Comparison of ENCODE assay signal across 9 mouse cellular contexts in the genomic region with DNA sequence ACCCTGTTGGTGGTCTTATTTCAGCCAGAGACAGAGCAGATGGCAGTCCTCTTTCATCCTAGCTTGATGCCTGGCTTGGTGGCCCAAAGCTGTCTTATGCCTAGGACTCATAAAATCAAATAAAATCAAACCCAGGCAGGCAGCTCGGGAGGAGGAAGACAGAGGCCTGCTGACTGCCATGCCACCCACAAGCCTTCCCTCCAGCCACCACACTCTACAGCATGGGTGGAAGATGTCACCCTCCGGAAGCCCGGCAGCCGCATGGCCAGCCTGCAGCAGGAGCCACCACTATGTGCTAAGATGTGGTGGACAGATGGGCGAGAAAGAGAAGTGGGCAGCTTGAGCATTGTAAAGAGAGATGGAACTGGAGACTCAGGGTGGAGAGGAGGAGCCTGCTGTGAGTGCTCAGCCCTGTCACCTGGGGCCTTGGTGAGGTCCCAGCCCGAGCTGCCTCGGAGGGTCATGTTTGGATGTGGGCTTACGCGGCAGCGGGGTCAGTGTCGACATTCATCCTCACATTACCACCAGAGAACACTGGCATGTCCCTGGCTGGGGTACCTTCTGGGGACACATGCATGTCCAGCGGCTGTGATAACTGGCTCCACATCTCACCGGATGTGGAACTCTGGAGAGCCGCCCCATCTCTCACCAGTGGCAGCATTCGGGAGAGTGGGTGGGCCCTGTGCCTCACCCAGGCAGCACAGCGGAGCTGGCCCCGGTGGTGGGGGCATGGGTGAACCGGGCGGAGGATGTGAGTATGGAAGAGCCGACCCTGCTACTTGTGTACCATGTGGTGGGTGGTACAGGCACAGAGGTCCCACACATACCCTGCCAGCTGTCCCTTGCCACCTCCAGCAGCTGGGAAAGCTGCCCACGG. TPM values are rescaled to one million over a fixed set of nuclear protein-coding genes. Genes with fewer than 3 reads are reported as not detected.
DNase-seq lines count a peak whose midpoint lies in the region; ATAC-seq lines count a peak whose summit lies in the region.
"Had no signal": no experiment of that assay in that cellular context is flagged by ENCODE, and none has a peak within 500 bp of the region (broad histone marks: within the 10 kb centered on the region; RNA-seq: fewer than 3 reads in every experiment).

No protein-coding gene starts in this region.

- H3K9ac ChIP-seq in kidney, embryonic 16.5 days (replicated peaks; ENCODE audit: low read length): no peak overlapping the region
- H3K9ac ChIP-seq in limb, embryonic 11.5 days (ENCODE audit: low read length): no peak overlapping the region

- no peaks in the 10 kb centered on the region for H3K9me3 ChIP-seq in kidney, embryonic 16.5 days (ENCODE audit: low read length)
- no peaks in the 10 kb centered on the region for H3K9me3 ChIP-seq in limb, embryonic 11.5 days (ENCODE audit: control insufficient read depth, low read length)

- peak overlapping the region; percentile 24 for H3K4me3 ChIP-seq in kidney, embryonic 16.5 days (ENCODE audit: low read length)
- H3K4me3 ChIP-seq in limb, embryonic 11.5 days (ENCODE audit: low read depth, low read length): no peak overlapping the region
- H3K4me3 ChIP-seq: erythroblast, embryonic 14.5 days; myocyte had no signal

- H3K27me3 ChIP-seq in kidney, embryonic 16.5 days (ENCODE audit: insufficient read depth, low read length): no peaks in the 10 kb centered on the region
- H3K27me3 ChIP-seq in limb, embryonic 11.5 days (ENCODE audit: control insufficient read depth, insufficient read depth, low read length): no peaks in the 10 kb centered on the region

- H3K27ac ChIP-seq in kidney, embryonic 16.5 days (ENCODE audit: low read length): no peak overlapping the region
- no peak overlapping the region for H3K27ac ChIP-seq in limb, embryonic 11.5 days (replicated peaks; ENCODE audit: low read depth, low read length)

- H3K4me1 ChIP-seq in kidney, embryonic 16.5 days (ENCODE audit: insufficient read depth, low read length): peaks cover 4% of the 10 kb centered on the region; the same call in 1 of the 2 replicates
- H3K4me1 ChIP-seq in limb, embryonic 11.5 days (ENCODE audit: control insufficient read depth, insufficient read depth, low read length): no peaks in the 10 kb centered on the region

- peak overlapping the region; percentile 40 for H3K4me2 ChIP-seq in kidney, embryonic 16.5 days (replicated peaks; ENCODE audit: low read depth, low read length)
- H3K4me2 ChIP-seq in limb, embryonic 11.5 days (ENCODE audit: low read depth, severe bottlenecking): no peak overlapping the region; the same call in 1 of the 2 replicates

- peak; percentile 69 for ATAC-seq in kidney, embryonic 16.5 days (ENCODE audit: low FRiP score, low TSS enrichment)
- 0 out of 2 replicates have a peak, but pooled peaks have one; percentile 3 for ATAC-seq in limb, embryonic 11.5 days (ENCODE audit: insufficient number of reproducible peaks, low FRiP score, low TSS enrichment, low read depth)

- WGBS in kidney, embryonic 16.5 days: 36% methylated on average over 21 of the region's 21 CpGs
- 36% methylated on average over 21 of the region's 21 CpGs for WGBS in limb, embryonic 11.5 days

- no peak for DNase-seq in kidney, postnatal 25 days
- DNase-seq in brain, adult 2 months (ENCODE audit: low read depth, low spot score): peak; percentile 80
- peak; percentile 62 to 74 for DNase-seq in cerebellum, postnatal 14 days
- no peak for DNase-seq in limb, embryonic 11.5 days (ENCODE audit: low spot score)
- no peak for DNase-seq in layer of hippocampus, postnatal 14 days (ENCODE audit: low spot score in 2 of 2)
- no peak for DNase-seq in thymus, postnatal 25 days

- H3K36me3 ChIP-seq in kidney, embryonic 16.5 days (ENCODE audit: insufficient read depth, low read length): no peaks in the 10 kb centered on the region
- no peaks in the 10 kb centered on the region for H3K36me3 ChIP-seq in limb, embryonic 11.5 days (ENCODE audit: control insufficient read depth, insufficient read depth, low read length)

RNA-seq across cellular contexts. Expression of gene Osbp2, which starts 29.9 kb away (rescaled TPM):
- 1.1 and 1.2 TPM in 2 replicates for polyA plus RNA-seq in kidney, embryonic 16.5 days (2015; fragmentation: Nextera tagmentation; extraction: Ambion mirVana)
- 0.30 and 0.69 TPM in 2 replicates for polyA plus RNA-seq in limb, embryonic 11.5 days (2014; fragmentation: Nextera tagmentation; extraction: Ambion mirVana)
- 10 to 100 TPM; 82.8 to 89.6 TPM for total RNA-seq in layer of hippocampus, postnatal 14 days (2021)
- polyA plus RNA-seq: erythroblast, embryonic 14.5 days had no signal

Comparison
In these comparisons a context has a peak if more than half of its experiments do, and no peak if none do; other contexts are left out.
1. DNase-seq: peak in brain, adult 2 months (single experiment) and cerebellum, postnatal 14 days (2 of 2); none in kidney, postnatal 25 days (0 of 2), limb, embryonic 11.5 days (single experiment), layer of hippocampus, postnatal 14 days (0 of 2) and thymus, postnatal 25 days (single experiment).